Mouse (Mus musculus) thymus, adult 2 months (tissue): ENCODE measurements at regions not wholly inside any gene's neighbourhood (a gene's known extent, or its start where the extent isn't known, plus 50 kb on each side); places are given as distances from the start of the nearest gene placed in this dataset.

Experiments used
- DNase-seq: peaks from one replicate; pipeline ENCODE4 v3.0.0; 2021
- H3K27ac ChIP-seq: fragments of 200-500 bp; 2 replicates; pipeline ENCODE4 v1.5.1; 2012; ENCODE audit warnings: low read length, control low read depth; ENCODE audit not compliant: control insufficient read depth, insufficient read depth
- H3K27me3 ChIP-seq: fragments of 200-500 bp; 2 replicates; pipeline ENCODE4 v1.6.1; 2012; ENCODE audit warnings: mild to moderate bottlenecking, low read length, moderate library complexity, mixed read lengths; ENCODE audit not compliant: control insufficient read depth, insufficient read depth
- H3K36me3 ChIP-seq: fragments of 200-500 bp; 2 replicates; pipeline ENCODE4 v1.6.1; 2012; ENCODE audit warnings: mild to moderate bottlenecking, low read length, moderate library complexity; ENCODE audit not compliant: control insufficient read depth, insufficient read depth
- H3K4me1 ChIP-seq: fragments of 200-500 bp; replicated peaks from 2 replicates; pipeline ENCODE4 v1.6.1; 2012; ENCODE audit warnings: low read length; ENCODE audit not compliant: control insufficient read depth, insufficient read depth
- H3K4me3 ChIP-seq: fragments of 200-500 bp; 2 replicates; pipeline ENCODE4 v1.5.1; 2012; ENCODE audit warnings: mild to moderate bottlenecking, low read length, control low read depth, moderate library complexity; ENCODE audit not compliant: control insufficient read depth, insufficient read depth
- CTCF ChIP-seq: fragments of 200-500 bp; IDR thresholded peaks from 2 replicates; pipeline ENCODE4 v1.5.1; 2012; ENCODE audit warnings: mild to moderate bottlenecking, control low read depth, low read length, moderate library complexity, borderline replicate concordance; ENCODE audit not compliant: control insufficient read depth, poor library complexity, insufficient read depth; ENCODE audit errors: extremely low read depth
- POLR2A ChIP-seq: fragments of 200-500 bp; IDR thresholded peaks from 2 replicates; pipeline ENCODE4 v1.6.1; 2012; ENCODE audit warnings: mild to moderate bottlenecking, low read length, control low read depth, moderate library complexity; ENCODE audit not compliant: control insufficient read depth, poor library complexity, insufficient read depth; ENCODE audit errors: extremely low read depth
- WGBS: fragments of 180-500 bp; shearing (Covaris S2); methylation state at CpG from one replicate; pipeline ENCODE4 v1.1.7; 2018; 5-methylcytosine and 5-hydroxymethylcytosine counted together

GRCm38 (mm10) chr1:73673191-73673850 lies 450.9 kb downstream of the Tns1 start:
- Histone ChIP-seq H3K27me3 (no peaks in the 10 kb centered on the region), H3K27ac (no peak overlapping the region), H3K36me3 (no peaks in the 10 kb centered on the region), H3K4me3 (no peak overlapping the region), H3K4me1 (no peaks in the 10 kb centered on the region)
- TF ChIP-seq POLR2A, result no peak
- WGBS, result 59% methylated on average over 4 of the region's 4 CpGs
- no peak for DNase-seq

- 88% methylated on average over 4 of the region's 4 CpGs for WGBS
- Histone ChIP-seq H3K36me3 (no peaks in the 10 kb centered on the region), H3K4me1 (no peaks in the 10 kb centered on the region), H3K27me3 (no peaks in the 10 kb centered on the region), H3K4me3 (no peak overlapping the region), H3K27ac (no peak overlapping the region)
- no peak for DNase-seq
- no peak for TF ChIP-seq CTCF
Observed at GRCm38 (mm10) chr1:73672239-73672638, 452.0 kb downstream of the Tns1 start.

- 92% methylated on average over 2 of the region's 2 CpGs for WGBS
- DNase-seq, result no peak
- Histone ChIP-seq H3K27me3 (no peaks in the 10 kb centered on the region), H3K36me3 (no peaks in the 10 kb centered on the region), H3K27ac (no peak overlapping the region), H3K4me3 (no peak overlapping the region), H3K4me1 (no peaks in the 10 kb centered on the region)
- TF ChIP-seq POLR2A (no peak), CTCF (no peak)
Observed at GRCm38 (mm10) chr1:73668691-73669090, 455.6 kb downstream of the Tns1 start.

GRCm38 (mm10) chr1:73663546-73663945 lies 460.7 kb downstream of the Tns1 start:
- 77% methylated on average over 1 of the region's 1 CpGs for WGBS
- no peaks in the 10 kb centered on the region for H3K36me3 ChIP-seq

GRCm38 (mm10) chr1:73645011-73645410 lies 479.2 kb downstream of the Tns1 start:
- Histone ChIP-seq H3K36me3 (no peaks in the 10 kb centered on the region), H3K27me3 (no peaks in the 10 kb centered on the region), H3K4me1 (no peaks in the 10 kb centered on the region), H3K27ac (no peak overlapping the region), H3K4me3 (no peak overlapping the region)
- WGBS, result 59% methylated on average over 3 of the region's 3 CpGs
- TF ChIP-seq POLR2A (no peak), CTCF (no peak)
- DNase-seq, result no peak

More at GRCm38 (mm10) chr1:73663546-73663945, 460.7 kb downstream of the Tns1 start:
- Histone ChIP-seq H3K4me3 (no peak overlapping the region), H3K27ac (no peak overlapping the region), H3K27me3 (no peaks in the 10 kb centered on the region), H3K4me1 (no peaks in the 10 kb centered on the region)
- no peak for DNase-seq
- no peak for TF ChIP-seq POLR2A
- no peak for TF ChIP-seq CTCF

GRCm38 (mm10) chr1:73644394-73644793 lies 479.9 kb downstream of the Tns1 start:
- Histone ChIP-seq H3K4me1 (no peaks in the 10 kb centered on the region), H3K36me3 (no peaks in the 10 kb centered on the region), H3K27me3 (no peaks in the 10 kb centered on the region), H3K27ac (no peak overlapping the region), H3K4me3 (no peak overlapping the region)
- 88% methylated on average over 5 of the region's 5 CpGs for WGBS
- TF ChIP-seq POLR2A (no peak), CTCF (no peak)
- DNase-seq, result no peak

- H3K27me3 ChIP-seq, result no peaks in the 10 kb centered on the region
- no peak overlapping the region for H3K27ac ChIP-seq
- 80% methylated on average over 5 of the region's 5 CpGs for WGBS
- TF ChIP-seq CTCF (no peak), POLR2A (no peak)
- H3K36me3 ChIP-seq, result no peaks in the 10 kb centered on the region
- H3K4me1 ChIP-seq, result no peaks in the 10 kb centered on the region
- H3K4me3 ChIP-seq, result no peak overlapping the region
- no peak for DNase-seq
Observed at GRCm38 (mm10) chr1:73643431-73643830, 480.8 kb downstream of the Tns1 start.
